Mouse (Mus musculus): ENCODE measurements around the gene Elavl1. TPM values are rescaled to one million over a fixed set of nuclear protein-coding genes. Genes with fewer than 3 reads are reported as not detected.
A peak's percentile ranks its signal among the peaks of the same experiment; 100 is the strongest.

Elavl1 gene
- polyA plus RNA-seq, 1 experiment from 2014 or later, result 283 TPM

GRCm38 (mm10) chr8:4237814-4238433 is 87.3 kb downstream of the Elavl1 start:
- 0 out of 2 replicates have a peak, but pooled peaks cover 3% of the 10 kb centered on the region for H3K27me3 ChIP-seq
- H3K9ac ChIP-seq, result peak overlapping the region; percentile 78
- H3K27ac ChIP-seq, result peak overlapping the region; percentile 93
- H3K9me3 ChIP-seq, result no peaks in the 10 kb centered on the region
- peak overlapping the region; percentile 90 for H3K4me2 ChIP-seq (replicated peaks)
- H3K4me3 ChIP-seq, result peak overlapping the region; percentile 83
- no peak for ATAC-seq (ENCODE audit: low FRiP score, low read depth)
- H3K4me1 ChIP-seq, result peaks cover 25% of the 10 kb centered on the region
- WGBS, result 23% methylated on average over 15 of the region's 15 CpGs
- H3K36me3 ChIP-seq, result peaks cover 22% of the 10 kb centered on the region

Other genes with a start within 250 kb of the Elavl1 start
- not detected in 2 replicates for gene Cd209f, start 219.6 kb downstream of the Elavl1 start, polyA plus RNA-seq (2015; fragmentation: Nextera tagmentation; extraction: Ambion mirVana)
- not detected in 2 replicates for gene Cd209g, start 191.3 kb downstream of the Elavl1 start, polyA plus RNA-seq (2015; fragmentation: Nextera tagmentation; extraction: Ambion mirVana)
- 31.3 and 34.0 TPM in 2 replicates for gene Evi5l, start 158.8 kb downstream of the Elavl1 start, polyA plus RNA-seq (2015; fragmentation: Nextera tagmentation; extraction: Ambion mirVana)
- gene Prr36, start 108.0 kb downstream of the Elavl1 start, polyA plus RNA-seq (2015; fragmentation: Nextera tagmentation; extraction: Ambion mirVana), result 1.3 and 1.6 TPM in 2 replicates
- gene Lrrc8e, start 98.6 kb downstream of the Elavl1 start, polyA plus RNA-seq (2015; fragmentation: Nextera tagmentation; extraction: Ambion mirVana), result 0.41 and 0.62 TPM in 2 replicates
- 29.3 and 29.9 TPM in 2 replicates for gene Map2k7, start 86.7 kb downstream of the Elavl1 start, polyA plus RNA-seq (2015; fragmentation: Nextera tagmentation; extraction: Ambion mirVana)
- 1.3 and 2.4 TPM in 2 replicates for gene Gm49320, start 86.5 kb downstream of the Elavl1 start, polyA plus RNA-seq (2015; fragmentation: Nextera tagmentation; extraction: Ambion mirVana)
- gene Tgfbr3l, start 77.2 kb downstream of the Elavl1 start, polyA plus RNA-seq (2015; fragmentation: Nextera tagmentation; extraction: Ambion mirVana), result 4.6 and 5.7 TPM in 2 replicates
- 63.8 and 68.4 TPM in 2 replicates for gene Snapc2, start 72.3 kb downstream of the Elavl1 start, polyA plus RNA-seq (2015; fragmentation: Nextera tagmentation; extraction: Ambion mirVana)
- 91.7 and 93.9 TPM in 2 replicates for gene Ctxn1, start 66.1 kb downstream of the Elavl1 start, polyA plus RNA-seq (2015; fragmentation: Nextera tagmentation; extraction: Ambion mirVana)
- gene Timm44, start 49.5 kb downstream of the Elavl1 start, polyA plus RNA-seq (2015; fragmentation: Nextera tagmentation; extraction: Ambion mirVana), result 62.9 and 63.0 TPM in 2 replicates
- gene Ccl25, start 203 bp downstream of the Elavl1 start, polyA plus RNA-seq (2015; fragmentation: Nextera tagmentation; extraction: Ambion mirVana), result 19.9 and 20.4 TPM in 2 replicates
- 15.0 and 16.0 TPM in 2 replicates for gene Cers4, start 167.6 kb upstream of the Elavl1 start, polyA plus RNA-seq (2015; fragmentation: Nextera tagmentation; extraction: Ambion mirVana)